Mouse (Mus musculus) limb, embryonic 15.5 days (tissue): ENCODE data around the gene Cdh13. TPM values are rescaled to one million over a fixed set of nuclear protein-coding genes. Genes with fewer than 3 reads are reported as not detected.

Experiments
- ATAC-seq: fragments of 200-750 bp; cut with Nextera tagmentation; 2 replicates; pipeline ENCODE4 v1.8.0; 2017; ENCODE audit warnings: low read depth, moderate TSS enrichment; ENCODE audit not compliant: insufficient number of reproducible peaks, low FRiP score, low TSS enrichment
- H3K27ac ChIP-seq: fragments of 300-500 bp; sonication (generic); 2 replicates; pipeline ENCODE4 v1.5.1; 2015; ENCODE audit warnings: moderate library complexity, mild to moderate bottlenecking, inconsistent platforms
- H3K27me3 ChIP-seq: fragments of 300-500 bp; sonication (generic); 2 replicates; pipeline ENCODE4 v1.6.1; 2015; ENCODE audit warnings: inconsistent platforms
- H3K36me3 ChIP-seq: fragments of 300-500 bp; sonication (generic); 2 replicates; pipeline ENCODE4 v1.6.1; 2015; ENCODE audit warnings: inconsistent platforms
- H3K4me1 ChIP-seq: fragments of 300-500 bp; sonication (generic); 2 replicates; pipeline ENCODE4 v1.6.1; 2015; ENCODE audit warnings: inconsistent platforms
- H3K4me2 ChIP-seq: fragments of 300-500 bp; sonication (generic); 2 replicates; pipeline ENCODE4 v1.6.1; 2015; ENCODE audit warnings: mild to moderate bottlenecking, inconsistent platforms
- H3K4me3 ChIP-seq: fragments of 300-500 bp; sonication (generic); 2 replicates; pipeline ENCODE4 v1.5.1; 2015; ENCODE audit warnings: mild to moderate bottlenecking, inconsistent platforms
- H3K9ac ChIP-seq: fragments of 300-500 bp; sonication (generic); 2 replicates; pipeline ENCODE4 v1.6.1; 2015; ENCODE audit warnings: inconsistent platforms
- H3K9me3 ChIP-seq: fragments of 300-500 bp; sonication (generic); 2 replicates; pipeline ENCODE4 v1.6.1; 2016; ENCODE audit warnings: inconsistent platforms
- WGBS: fragments of 180-500 bp; shearing (Covaris S2); methylation state at CpG from one replicate; pipeline ENCODE4 v1.1.7; 2015; 5-methylcytosine and 5-hydroxymethylcytosine counted together
- polyA plus RNA-seq: library from polyadenylated mRNA; unstranded; fragments of >200 nt; fragmentation: Nextera tagmentation; extraction: Ambion mirVana; gene quantifications from 2 replicates; pipeline ENCODE4 v1.2.1, GENCODE M21; 2015

Cdh13 gene
- polyA plus RNA-seq, 1 experiment from 2014 or later = 17.9 TPM

GRCm38 (mm10) chr8:119004821-119005220 is 721.3 kb downstream of the Cdh13 start:
- Histone ChIP-seq H3K4me1 (no peaks in the 10 kb centered on the region), H3K4me3 (no peak overlapping the region), H3K9me3 (no peaks in the 10 kb centered on the region), H3K4me2 (no peak overlapping the region), H3K9ac (no peak overlapping the region), H3K27me3 (no peaks in the 10 kb centered on the region), H3K36me3 (no peaks in the 10 kb centered on the region), H3K27ac (no peak overlapping the region)
- ATAC-seq = no peak
- 82% methylated on average over 5 of the region's 5 CpGs for WGBS

- H3K9ac ChIP-seq = no peak overlapping the region
- H3K27ac ChIP-seq = no peak overlapping the region
- H3K4me2 ChIP-seq = no peak overlapping the region
- WGBS = 80% methylated on average over 6 of the region's 6 CpGs
- no peaks in the 10 kb centered on the region for H3K27me3 ChIP-seq
- no peaks in the 10 kb centered on the region for H3K4me1 ChIP-seq
- H3K4me3 ChIP-seq = no peak overlapping the region
- no peaks in the 10 kb centered on the region for H3K9me3 ChIP-seq
- ATAC-seq = no peak
- H3K36me3 ChIP-seq = no peaks in the 10 kb centered on the region
Observed at GRCm38 (mm10) chr8:119018675-119019074, 735.1 kb downstream of the Cdh13 start.

GRCm38 (mm10) chr8:119020781-119021180 is 737.2 kb downstream of the Cdh13 start:
- Histone ChIP-seq H3K9ac (no peak overlapping the region), H3K27me3 (no peaks in the 10 kb centered on the region), H3K4me1 (no peaks in the 10 kb centered on the region), H3K27ac (no peak overlapping the region), H3K4me2 (no peak overlapping the region), H3K9me3 (no peaks in the 10 kb centered on the region), H3K4me3 (no peak overlapping the region), H3K36me3 (no peaks in the 10 kb centered on the region)
- 26% methylated on average over 11 of the region's 11 CpGs for WGBS
- ATAC-seq = no peak

GRCm38 (mm10) chr8:119021478-119021877 is 737.9 kb downstream of the Cdh13 start:
- ATAC-seq = no peak
- H3K36me3 ChIP-seq = no peaks in the 10 kb centered on the region
- no peaks in the 10 kb centered on the region for H3K4me1 ChIP-seq
- 80% methylated on average over 11 of the region's 11 CpGs for WGBS
- H3K9me3 ChIP-seq = no peaks in the 10 kb centered on the region
- H3K4me3 ChIP-seq = no peak overlapping the region
- no peak overlapping the region for H3K9ac ChIP-seq
- no peak overlapping the region for H3K27ac ChIP-seq
- H3K27me3 ChIP-seq = no peaks in the 10 kb centered on the region
- H3K4me2 ChIP-seq = no peak overlapping the region

GRCm38 (mm10) chr8:119022301-119022870 is 738.9 kb downstream of the Cdh13 start:
- no peak overlapping the region for H3K4me2 ChIP-seq
- no peak for ATAC-seq
- no peaks in the 10 kb centered on the region for H3K27me3 ChIP-seq
- H3K27ac ChIP-seq = no peak overlapping the region
- no peak overlapping the region for H3K4me3 ChIP-seq
- H3K9me3 ChIP-seq = no peaks in the 10 kb centered on the region
- H3K4me1 ChIP-seq = no peaks in the 10 kb centered on the region
- 62% methylated on average over 9 of the region's 9 CpGs for WGBS
- H3K9ac ChIP-seq = no peak overlapping the region
- no peaks in the 10 kb centered on the region for H3K36me3 ChIP-seq

- WGBS = 77% methylated on average over 11 of the region's 11 CpGs
- no peaks in the 10 kb centered on the region for H3K4me1 ChIP-seq
- no peak for ATAC-seq
- no peak overlapping the region for H3K9ac ChIP-seq
- H3K4me2 ChIP-seq = no peak overlapping the region
- H3K27ac ChIP-seq = no peak overlapping the region
- no peaks in the 10 kb centered on the region for H3K36me3 ChIP-seq
- H3K4me3 ChIP-seq = no peak overlapping the region
- no peaks in the 10 kb centered on the region for H3K27me3 ChIP-seq
- H3K9me3 ChIP-seq = no peaks in the 10 kb centered on the region
Observed at GRCm38 (mm10) chr8:119033398-119033797, 749.9 kb downstream of the Cdh13 start.

GRCm38 (mm10) chr8:119034037-119034436 is 750.5 kb downstream of the Cdh13 start:
- Histone ChIP-seq H3K4me1 (no peaks in the 10 kb centered on the region), H3K27ac (no peak overlapping the region), H3K36me3 (no peaks in the 10 kb centered on the region), H3K9ac (no peak overlapping the region), H3K4me3 (no peak overlapping the region), H3K27me3 (no peaks in the 10 kb centered on the region), H3K9me3 (no peaks in the 10 kb centered on the region), H3K4me2 (no peak overlapping the region)
- ATAC-seq = no peak
- 72% methylated on average over 3 of the region's 3 CpGs for WGBS

GRCm38 (mm10) chr8:119035126-119035525 is 751.6 kb downstream of the Cdh13 start:
- ATAC-seq = no peak
- no peak overlapping the region for H3K4me3 ChIP-seq

GRCm38 (mm10) chr8:119037571-119037970 is 754.0 kb downstream of the Cdh13 start:
- H3K4me2 ChIP-seq = no peak overlapping the region
- no peak for ATAC-seq
- no peaks in the 10 kb centered on the region for H3K27me3 ChIP-seq
- 89% methylated on average over 11 of the region's 11 CpGs for WGBS
- no peak overlapping the region for H3K27ac ChIP-seq
- no peaks in the 10 kb centered on the region for H3K36me3 ChIP-seq
- no peak overlapping the region for H3K4me3 ChIP-seq
- no peak overlapping the region for H3K9ac ChIP-seq
- H3K4me1 ChIP-seq = no peaks in the 10 kb centered on the region
- H3K9me3 ChIP-seq = no peaks in the 10 kb centered on the region

More at GRCm38 (mm10) chr8:119035126-119035525, 751.6 kb downstream of the Cdh13 start:
- 81% methylated on average over 7 of the region's 7 CpGs for WGBS
- Histone ChIP-seq H3K4me1 (no peaks in the 10 kb centered on the region), H3K9ac (no peak overlapping the region), H3K36me3 (no peaks in the 10 kb centered on the region), H3K9me3 (no peaks in the 10 kb centered on the region), H3K27me3 (no peaks in the 10 kb centered on the region), H3K4me2 (no peak overlapping the region), H3K27ac (no peak overlapping the region)

- Histone ChIP-seq H3K4me1 (no peaks in the 10 kb centered on the region), H3K27ac (no peak overlapping the region), H3K4me3 (no peak overlapping the region), H3K36me3 (no peaks in the 10 kb centered on the region), H3K9ac (no peak overlapping the region), H3K9me3 (no peaks in the 10 kb centered on the region), H3K27me3 (no peaks in the 10 kb centered on the region), H3K4me2 (no peak overlapping the region)
- no peak for ATAC-seq
- WGBS = 88% methylated on average over 2 of the region's 2 CpGs
Observed at GRCm38 (mm10) chr8:119039358-119039757, 755.8 kb downstream of the Cdh13 start.

GRCm38 (mm10) chr8:119057876-119058275 is 774.3 kb downstream of the Cdh13 start:
- Histone ChIP-seq H3K9ac (no peak overlapping the region), H3K9me3 (no peaks in the 10 kb centered on the region), H3K4me1 (no peaks in the 10 kb centered on the region), H3K27me3 (no peaks in the 10 kb centered on the region), H3K4me2 (no peak overlapping the region), H3K27ac (no peak overlapping the region), H3K36me3 (no peaks in the 10 kb centered on the region), H3K4me3 (no peak overlapping the region)
- ATAC-seq = no peak
- 61% methylated on average over 5 of the region's 5 CpGs for WGBS

- Histone ChIP-seq H3K27me3 (no peaks in the 10 kb centered on the region), H3K36me3 (no peaks in the 10 kb centered on the region), H3K4me2 (no peak overlapping the region), H3K27ac (no peak overlapping the region), H3K4me3 (no peak overlapping the region), H3K9me3 (no peaks in the 10 kb centered on the region), H3K4me1 (no peaks in the 10 kb centered on the region), H3K9ac (no peak overlapping the region)
- ATAC-seq = no peak
- 59% methylated on average over 12 of the region's 12 CpGs for WGBS
Observed at GRCm38 (mm10) chr8:119061671-119062070, 778.1 kb downstream of the Cdh13 start.

- H3K27ac ChIP-seq = no peak overlapping the region
Observed at GRCm38 (mm10) chr8:119064523-119064922, 781.0 kb downstream of the Cdh13 start.

More at GRCm38 (mm10) chr8:119064523-119064922, 781.0 kb downstream of the Cdh13 start:
- Histone ChIP-seq H3K27me3 (no peaks in the 10 kb centered on the region), H3K9ac (no peak overlapping the region), H3K9me3 (no peaks in the 10 kb centered on the region), H3K36me3 (no peaks in the 10 kb centered on the region), H3K4me3 (no peak overlapping the region), H3K4me2 (no peak overlapping the region), H3K4me1 (no peaks in the 10 kb centered on the region)
- no peak for ATAC-seq
- 20% methylated on average over 11 of the region's 11 CpGs for whole genome bisulfite sequencing
